Mouse (Mus musculus) lung, adult 2 months (tissue): ENCODE results near the gene Zbtb20.

Experiments
- CTCF ChIP-seq: fragments of 200-500 bp; IDR thresholded peaks from 2 replicates; pipeline ENCODE4 v1.5.1; 2011; ENCODE audit warnings: mild to moderate bottlenecking, low read length, control low read depth; ENCODE audit not compliant: insufficient read depth
- POLR2A ChIP-seq: fragments of 200-500 bp; IDR thresholded peaks from 2 replicates; pipeline ENCODE4 v1.6.1; 2011; ENCODE audit warnings: low read depth, mild to moderate bottlenecking, control low read depth, low read length, borderline replicate concordance; ENCODE audit errors: extremely low read depth

GRCm38 (mm10) chr16:43259466-43259865 is 383.8 kb downstream of the Zbtb20 start:
- TF ChIP-seq CTCF (no peak), POLR2A (no peak)
